Comparison of ENCODE assay signal across 9 mouse cellular contexts in the genomic region with DNA sequence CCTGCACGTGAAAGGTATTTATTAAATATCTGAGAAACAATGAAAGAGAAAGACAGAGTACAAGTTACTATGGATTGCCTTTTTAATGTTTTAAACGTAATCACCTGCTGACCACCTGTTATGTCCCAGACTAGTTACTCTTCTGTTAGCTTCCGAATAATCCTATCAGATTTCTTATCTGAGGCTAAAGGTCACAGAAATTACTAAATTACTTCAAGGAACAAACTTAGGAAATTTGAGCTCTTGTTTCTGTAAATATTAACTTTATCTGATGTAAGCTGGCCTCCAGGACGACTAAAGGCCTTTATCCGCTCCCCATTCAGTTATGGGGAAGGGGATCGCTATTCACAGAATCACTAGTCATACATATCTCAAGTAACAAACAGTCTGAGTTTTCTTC. TPM values are rescaled to one million over a fixed set of nuclear protein-coding genes. Genes with fewer than 3 reads are reported as not detected.
DNase-seq lines count a peak whose midpoint lies in the region; ATAC-seq and TF ChIP-seq lines count a peak whose summit lies in the region.
"Had no signal": no experiment of that assay in that cellular context is flagged by ENCODE, and none has a peak within 500 bp of the region (broad histone marks: within the 10 kb centered on the region; RNA-seq: fewer than 3 reads in every experiment).

No protein-coding gene starts in this region.

- peak overlapping the region; percentile 72 for H3K4me2 ChIP-seq in kidney, embryonic 14.5 days (replicated peaks; ENCODE audit: low read depth, low read length)
- peak overlapping the region; percentile 62 for H3K4me2 ChIP-seq in hindbrain, embryonic 12.5 days (replicated peaks)
- peak overlapping the region; percentile 85 for H3K4me2 ChIP-seq in midbrain, embryonic 11.5 days

- TF ChIP-seq POLR2A in bone marrow macrophage, adult 2 months (IDR thresholded peaks at IDR 0.05; ENCODE audit: borderline replicate concordance, low read depth, low read length) = no peak

- no peaks in the 10 kb centered on the region for H3K27me3 ChIP-seq in kidney, embryonic 14.5 days (ENCODE audit: control insufficient read depth, insufficient read depth, low read length)
- H3K27me3 ChIP-seq in hindbrain, embryonic 12.5 days = no peaks in the 10 kb centered on the region
- H3K27me3 ChIP-seq in midbrain, embryonic 11.5 days (ENCODE audit: control insufficient read depth, insufficient read depth, low read length) = no peaks in the 10 kb centered on the region
- H3K27me3 ChIP-seq: Patski had no signal

- H3K9me3 ChIP-seq in kidney, embryonic 14.5 days (ENCODE audit: control insufficient read depth, low read length) = no peaks in the 10 kb centered on the region
- H3K9me3 ChIP-seq in hindbrain, embryonic 12.5 days (replicated peaks) = no peaks in the 10 kb centered on the region
- no peaks in the 10 kb centered on the region for H3K9me3 ChIP-seq in midbrain, embryonic 11.5 days (ENCODE audit: control insufficient read depth, low read length)

- H3K27ac ChIP-seq in kidney, embryonic 14.5 days (ENCODE audit: low read depth, low read length) = no peak overlapping the region; the same call in 1 of the 2 replicates
- H3K27ac ChIP-seq in bone marrow macrophage, adult 2 months (ENCODE audit: insufficient read depth, low read depth, low read length) = peak overlapping the region; percentile 81
- H3K27ac ChIP-seq in hindbrain, embryonic 12.5 days = no peak overlapping the region; the same call in 1 of the 2 replicates
- no peak overlapping the region; the same call in 1 of the 2 replicates for H3K27ac ChIP-seq in midbrain, embryonic 11.5 days (ENCODE audit: low read depth, low read length)

- peaks cover 8% of the 10 kb centered on the region for H3K4me1 ChIP-seq in kidney, embryonic 14.5 days (ENCODE audit: control insufficient read depth, insufficient read depth, low read length)
- peaks cover 33% of the 10 kb centered on the region for H3K4me1 ChIP-seq in bone marrow macrophage, adult 2 months (ENCODE audit: control insufficient read depth, insufficient read depth, low read length)
- peaks cover 18% of the 10 kb centered on the region for H3K4me1 ChIP-seq in hindbrain, embryonic 12.5 days
- peaks cover 14% of the 10 kb centered on the region for H3K4me1 ChIP-seq in midbrain, embryonic 11.5 days (ENCODE audit: control insufficient read depth, insufficient read depth, low read length)

- no peak for DNase-seq in kidney, adult 18-20 months
- DNase-seq in midbrain, embryonic 11.5 days (ENCODE audit: low spot score, missing footprints) = no peak
- DNase-seq in thymus, postnatal 4 days = no peak
- no peak for DNase-seq in cerebellum, adult 8-10 months
- DNase-seq in embryo, embryonic 11 days = no peak

- H3K36me3 ChIP-seq in kidney, embryonic 14.5 days (ENCODE audit: control insufficient read depth, insufficient read depth, low read length) = no peaks in the 10 kb centered on the region
- no peaks in the 10 kb centered on the region for H3K36me3 ChIP-seq in hindbrain, embryonic 12.5 days
- no peaks in the 10 kb centered on the region for H3K36me3 ChIP-seq in midbrain, embryonic 11.5 days (ENCODE audit: control insufficient read depth, insufficient read depth, low read length)

- peak overlapping the region; percentile 67; the same call in 1 of the 2 replicates for H3K9ac ChIP-seq in kidney, embryonic 14.5 days (ENCODE audit: low read depth, low read length)
- H3K9ac ChIP-seq in hindbrain, embryonic 12.5 days = peak overlapping the region; percentile 95
- peak overlapping the region; percentile 72 for H3K9ac ChIP-seq in midbrain, embryonic 11.5 days (ENCODE audit: low read length)

- no peak for TF ChIP-seq CTCF in bone marrow macrophage, adult 2 months (IDR thresholded peaks at IDR 0.05; ENCODE audit: low read depth, low read length)

- ATAC-seq in kidney, embryonic 14.5 days (ENCODE audit: low FRiP score, low TSS enrichment) = no peak
- ATAC-seq in hindbrain, embryonic 12.5 days (ENCODE audit: low FRiP score) = no peak
- ATAC-seq in midbrain, embryonic 11.5 days (ENCODE audit: low FRiP score) = no peak
- ATAC-seq: Patski had no signal

- WGBS in kidney, embryonic 14.5 days = 36% methylated on average over 6 of the region's 6 CpGs
- 55% methylated on average over 6 of the region's 6 CpGs for WGBS in hindbrain, embryonic 12.5 days
- WGBS in midbrain, embryonic 11.5 days = 55% methylated on average over 6 of the region's 6 CpGs

- H3K4me3 ChIP-seq in kidney, embryonic 14.5 days (ENCODE audit: low read length) = peak overlapping the region; percentile 84
- peak overlapping the region; percentile 80 for H3K4me3 ChIP-seq in bone marrow macrophage, adult 2 months (ENCODE audit: insufficient read depth, low read length)
- peak overlapping the region; percentile 97 for H3K4me3 ChIP-seq in hindbrain, embryonic 12.5 days
- peak overlapping the region; percentile 90 for H3K4me3 ChIP-seq in midbrain, embryonic 11.5 days (ENCODE audit: low read depth, low read length)

RNA-seq across cellular contexts. Expression of a gene that starts 1.1 kb away (rescaled TPM):
- 69.1 and 87.5 TPM in 2 replicates for polyA plus RNA-seq in kidney, embryonic 14.5 days (2014; fragmentation: Nextera tagmentation; extraction: Ambion mirVana)
- 17.4 and 19.2 TPM in 2 replicates for polyA plus RNA-seq in bone marrow macrophage, adult 2 months (2012; ENCODE audit: insufficient read depth, insufficient read length, missing spikeins)
- 51.4 and 58.7 TPM in 2 replicates for polyA plus RNA-seq in hindbrain, embryonic 12.5 days (2016; fragmentation: Nextera tagmentation; extraction: Ambion mirVana)
- 79.6 and 80.4 TPM in 2 replicates for polyA plus RNA-seq in midbrain, embryonic 11.5 days (2014; fragmentation: Nextera tagmentation; extraction: Ambion mirVana)

RNA-seq across cellular contexts. Expression of a gene that starts 1.3 kb away (rescaled TPM):
- polyA plus RNA-seq in kidney, embryonic 14.5 days (2014; fragmentation: Nextera tagmentation; extraction: Ambion mirVana) = 31.2 and 43.0 TPM in 2 replicates
- polyA plus RNA-seq in bone marrow macrophage, adult 2 months (2012; ENCODE audit: insufficient read depth, insufficient read length, missing spikeins) = 23.2 and 27.5 TPM in 2 replicates
- 44.0 and 46.5 TPM in 2 replicates for polyA plus RNA-seq in hindbrain, embryonic 12.5 days (2016; fragmentation: Nextera tagmentation; extraction: Ambion mirVana)
- polyA plus RNA-seq in midbrain, embryonic 11.5 days (2014; fragmentation: Nextera tagmentation; extraction: Ambion mirVana) = 55.3 and 55.6 TPM in 2 replicates
